Mouse (Mus musculus) forebrain, embryonic 11.5 days (tissue): Measurements from ENCODE around the gene Cdcp2. TPM values are rescaled to one million over a fixed set of nuclear protein-coding genes. Genes with fewer than 3 reads are reported as not detected.

Source experiments
- ATAC-seq: fragments of 200-750 bp; cut with Nextera tagmentation; replicated peaks from 2 replicates; pipeline ENCODE4 v1.8.0; 2017; ENCODE audit warnings: moderate TSS enrichment; ENCODE audit not compliant: low FRiP score
- DNase-seq: peaks from one replicate; pipeline ENCODE4 v3.0.0-alpha.2; 2017; ENCODE audit warnings: low spot score
- H3K27ac ChIP-seq: fragments of 300-500 bp; sonication (generic); 2 replicates; pipeline ENCODE4 v1.5.1; 2014; ENCODE audit warnings: low read depth, low read length
- H3K27me3 ChIP-seq: fragments of 300-500 bp; sonication (generic); 2 replicates; pipeline ENCODE4 v1.6.1; 2014; ENCODE audit warnings: mild to moderate bottlenecking, low read length, mixed read lengths; ENCODE audit not compliant: control insufficient read depth, insufficient read depth
- H3K36me3 ChIP-seq: fragments of 300-500 bp; sonication (generic); 2 replicates; pipeline ENCODE4 v1.6.1; 2014; ENCODE audit warnings: mild to moderate bottlenecking, low read length, moderate library complexity, mixed read lengths; ENCODE audit not compliant: control insufficient read depth, insufficient read depth
- H3K4me1 ChIP-seq: fragments of 300-500 bp; sonication (generic); replicated peaks from 2 replicates; pipeline ENCODE4 v1.6.1; 2014; ENCODE audit warnings: low read length, mixed read lengths; ENCODE audit not compliant: control insufficient read depth, insufficient read depth
- H3K4me2 ChIP-seq: fragments of 300-500 bp; sonication (generic); 2 replicates; pipeline ENCODE4 v1.6.1; 2014; ENCODE audit warnings: low read depth, mild to moderate bottlenecking, low read length, moderate library complexity, mixed read lengths; ENCODE audit not compliant: severe bottlenecking
- H3K4me3 ChIP-seq: fragments of 300-500 bp; sonication (generic); 2 replicates; pipeline ENCODE4 v1.5.1; 2014; ENCODE audit warnings: low read depth, low read length
- H3K9ac ChIP-seq: fragments of 300-500 bp; sonication (generic); 2 replicates; pipeline ENCODE4 v1.6.1; 2014; ENCODE audit warnings: low read length
- H3K9me3 ChIP-seq: fragments of 300-500 bp; sonication (generic); 2 replicates; pipeline ENCODE4 v1.6.1; 2016; ENCODE audit warnings: low read length, mixed read lengths; ENCODE audit not compliant: control insufficient read depth
- WGBS: fragments of 180-500 bp; shearing (Covaris S2); extraction: QIAGEN DNeasy Blood & Tissue Kit; methylation state at CpG from one replicate; pipeline ENCODE4 v1.1.7; 2014; 5-methylcytosine and 5-hydroxymethylcytosine counted together
- polyA plus RNA-seq: library from polyadenylated mRNA; unstranded; fragments of >200 nt; fragmentation: Nextera tagmentation; extraction: Ambion mirVana; gene quantifications from 2 replicates; pipeline ENCODE4 v1.2.1, GENCODE M21; 2014

Gene Cdcp2
- polyA plus RNA-seq, 1 experiment from 2014 or later, result 0.17 TPM

DNA sequence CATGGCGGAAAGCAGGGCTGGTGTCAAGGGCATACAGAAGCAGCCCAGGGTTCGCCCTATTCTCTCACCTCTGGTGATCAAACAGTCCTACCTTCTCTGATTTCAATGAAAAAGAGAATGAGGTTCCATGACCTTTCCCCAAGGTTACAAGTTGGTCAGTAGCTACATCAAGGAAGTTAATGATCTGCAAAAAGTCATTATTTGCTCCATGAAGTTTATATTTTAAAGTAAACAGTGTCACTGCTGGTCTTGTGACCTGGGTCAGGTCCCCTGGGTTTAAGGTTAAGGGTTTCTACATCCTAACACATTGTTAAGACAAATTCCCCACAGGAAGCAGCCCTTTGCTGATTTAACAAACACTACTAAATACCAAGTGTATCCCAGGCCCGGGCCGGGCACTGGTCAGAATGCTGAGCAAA lies 60.3 kb downstream of the Cdcp2 start:
- no peaks in the 10 kb centered on the region for H3K9me3 ChIP-seq
- H3K4me2 ChIP-seq, result no peak overlapping the region
- no peaks in the 10 kb centered on the region; the same call in 1 of the 2 replicates for H3K36me3 ChIP-seq
- H3K27ac ChIP-seq, result no peak overlapping the region
- WGBS, result 86% methylated on average over 4 of the region's 4 CpGs
- no peak for DNase-seq
- H3K4me1 ChIP-seq, result no peaks in the 10 kb centered on the region
- ATAC-seq, result no peak
- no peak overlapping the region for H3K4me3 ChIP-seq
- no peaks in the 10 kb centered on the region for H3K27me3 ChIP-seq
- no peak overlapping the region for H3K9ac ChIP-seq

GRCm38 (mm10) chr4:107159166-107159773 lies 62.6 kb downstream of the Cdcp2 start:
- H3K4me3 ChIP-seq, result no peak overlapping the region
- H3K4me1 ChIP-seq, result no peaks in the 10 kb centered on the region
- DNase-seq (no peak), ATAC-seq (no peak)
- WGBS, result 90% methylated on average over 11 of the region's 11 CpGs
- H3K4me2 ChIP-seq, result no peak overlapping the region
- no peak overlapping the region for H3K9ac ChIP-seq
- H3K27ac ChIP-seq, result no peak overlapping the region
- H3K27me3 ChIP-seq, result no peaks in the 10 kb centered on the region
- H3K36me3 ChIP-seq, result no peaks in the 10 kb centered on the region; the same call in 1 of the 2 replicates
- no peaks in the 10 kb centered on the region for H3K9me3 ChIP-seq

DNA sequence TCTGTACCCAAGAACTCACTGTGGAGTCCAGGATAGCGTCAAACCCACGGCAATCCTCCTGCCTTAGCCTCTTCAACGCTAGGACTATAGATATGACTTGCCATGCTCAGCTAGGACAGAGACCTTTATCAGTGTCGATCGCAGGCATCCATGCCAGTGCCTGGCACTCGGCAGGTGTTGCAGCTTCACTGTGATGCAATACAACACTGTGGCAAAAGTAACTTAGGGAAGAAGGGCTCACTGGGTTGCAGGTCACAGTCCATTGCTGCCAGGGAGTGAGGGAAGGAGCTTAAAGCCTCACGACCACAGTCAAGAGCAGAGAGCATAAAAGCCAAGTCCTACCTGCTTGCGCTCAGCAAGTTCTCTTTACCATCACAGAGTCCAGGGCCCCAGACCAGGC lies 63.5 kb downstream of the Cdcp2 start:
- no peaks in the 10 kb centered on the region for H3K4me1 ChIP-seq
- no peaks in the 10 kb centered on the region for H3K27me3 ChIP-seq
- H3K36me3 ChIP-seq, result peaks cover 3% of the 10 kb centered on the region; the same call in 1 of the 2 replicates
- DNase-seq (no peak), ATAC-seq (no peak)
- no peak overlapping the region for H3K27ac ChIP-seq
- 96% methylated on average over 8 of the region's 8 CpGs for WGBS
- H3K9me3 ChIP-seq, result no peaks in the 10 kb centered on the region
- no peak overlapping the region for H3K4me3 ChIP-seq
- no peak overlapping the region for H3K9ac ChIP-seq
- no peak overlapping the region for H3K4me2 ChIP-seq

Other genes with a start within 250 kb of the Cdcp2 start
- gene Ssbp3, start 186.2 kb upstream of the Cdcp2 start, polyA plus RNA-seq, result 135 and 138 TPM in 2 replicates
- 108 and 121 TPM in 2 replicates for gene Mrpl37, start 30.0 kb upstream of the Cdcp2 start, polyA plus RNA-seq
- 5.2 and 6.9 TPM in 2 replicates for gene Cyb5rl, start 29.9 kb upstream of the Cdcp2 start, polyA plus RNA-seq
- 261 and 265 TPM in 2 replicates for gene Tmem59, start 81.5 kb downstream of the Cdcp2 start, polyA plus RNA-seq
- 21.2 and 26.2 TPM in 2 replicates for gene Tceanc2, start 82.2 kb downstream of the Cdcp2 start, polyA plus RNA-seq
- not detected in 2 replicates for gene Ldlrad1, start 112.3 kb downstream of the Cdcp2 start, polyA plus RNA-seq
- 90.5 and 99.5 TPM in 2 replicates for gene Lrrc42, start 156.6 kb downstream of the Cdcp2 start, polyA plus RNA-seq
- 23.7 and 27.2 TPM in 2 replicates for gene Hspb11, start 156.7 kb downstream of the Cdcp2 start, polyA plus RNA-seq
- gene Dio1, start 210.3 kb downstream of the Cdcp2 start, polyA plus RNA-seq, result not detected in 2 replicates
- 35.6 and 40.8 TPM in 2 replicates for gene Yipf1, start 217.5 kb downstream of the Cdcp2 start, polyA plus RNA-seq